Mouse (Mus musculus) lung, postnatal 0 days (tissue): ENCODE results near the gene Hs6st3.

Experiments
- CTCF ChIP-seq: IDR thresholded peaks from 2 replicates; pipeline ENCODE4 v1.5.1; 2016; ENCODE audit warnings: antibody characterized with exemption, mild to moderate bottlenecking
- EP300 ChIP-seq: IDR thresholded peaks from 2 replicates; pipeline ENCODE4 v1.6.1; 2016; ENCODE audit warnings: antibody characterized with exemption, mild to moderate bottlenecking, control low read depth

- TF ChIP-seq CTCF: no peak
- TF ChIP-seq EP300: no peak
These were observed 339.7 kb downstream of the Hs6st3 start for GRCm38 (mm10) chr14:119477836-119478235.
